9 mouse cellular contexts compared by ENCODE assay signal in the genomic region with DNA sequence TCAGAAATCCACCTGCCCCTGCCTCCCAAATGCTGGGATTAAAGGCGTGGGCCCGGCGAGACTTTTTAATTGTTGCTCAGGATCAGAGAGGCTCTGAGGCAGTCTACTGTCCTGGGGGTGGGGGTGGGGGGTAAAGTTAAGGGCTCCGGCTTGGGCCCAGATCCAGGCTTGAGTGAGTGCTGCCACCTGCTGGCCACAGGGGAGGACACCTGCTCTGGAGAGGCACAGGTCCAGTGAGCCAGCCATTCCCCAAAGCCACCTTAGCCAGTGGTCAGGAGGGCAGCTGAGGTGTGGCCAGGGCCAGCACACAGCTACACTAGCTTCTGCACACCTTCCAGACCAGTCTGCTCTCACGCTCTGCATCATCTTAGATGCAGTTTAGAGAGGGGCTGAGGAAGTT. TPM values are rescaled to one million over a fixed set of nuclear protein-coding genes. Genes with fewer than 3 reads are reported as not detected.
A peak's percentile ranks its signal among the peaks of the same experiment; 100 is the strongest.
DNase-seq lines count a peak whose midpoint lies in the region; ATAC-seq and TF ChIP-seq lines count a peak whose summit lies in the region.
"Had no signal": no experiment of that assay in that cellular context is flagged by ENCODE, and none has a peak within 500 bp of the region (broad histone marks: within the 10 kb centered on the region; RNA-seq: fewer than 3 reads in every experiment).

No protein-coding gene starts in this region.

- TF ChIP-seq POLR2A in small intestine, adult 2 months (IDR thresholded peaks at IDR 0.05; ENCODE audit: low read depth, low read length), result no peak

- peaks cover 50% of the 10 kb centered on the region for H3K36me3 ChIP-seq in G1E (replicated peaks)
- H3K36me3 ChIP-seq in forebrain, embryonic 11.5 days (ENCODE audit: control insufficient read depth, insufficient read depth, low read length), result peaks cover 3% of the 10 kb centered on the region; the same call in 1 of the 2 replicates
- peaks cover 43% of the 10 kb centered on the region for H3K36me3 ChIP-seq in hindbrain, embryonic 10.5 days
- peaks cover 42% of the 10 kb centered on the region for H3K36me3 ChIP-seq in midbrain, embryonic 12.5 days
- H3K36me3 ChIP-seq in small intestine, adult 2 months (ENCODE audit: control insufficient read depth, insufficient read depth, low read length), result peaks cover 11% of the 10 kb centered on the region; the same call in 1 of the 2 replicates

- H3K9ac ChIP-seq in forebrain, embryonic 11.5 days (ENCODE audit: low read length), result no peak overlapping the region
- H3K9ac ChIP-seq in midbrain, embryonic 12.5 days (replicated peaks), result no peak overlapping the region
- H3K9ac ChIP-seq: hindbrain, embryonic 15.5 days had no signal

- H3K4me2 ChIP-seq in forebrain, embryonic 11.5 days (ENCODE audit: low read depth, low read length, severe bottlenecking), result no peak overlapping the region
- 0 out of 2 replicates have a peak overlapping the region, but pooled peaks have one; percentile 19 for H3K4me2 ChIP-seq in midbrain, embryonic 12.5 days (replicated peaks)
- H3K4me2 ChIP-seq: hindbrain, embryonic 15.5 days had no signal

- no peaks in the 10 kb centered on the region for H3K9me3 ChIP-seq in G1E (replicated peaks)
- no peaks in the 10 kb centered on the region for H3K9me3 ChIP-seq in forebrain, embryonic 11.5 days (ENCODE audit: control insufficient read depth, low read length)
- no peaks in the 10 kb centered on the region for H3K9me3 ChIP-seq in hindbrain, embryonic 10.5 days
- H3K9me3 ChIP-seq in midbrain, embryonic 12.5 days, result no peaks in the 10 kb centered on the region
- H3K9me3 ChIP-seq: hindbrain, embryonic 15.5 days had no signal

- ATAC-seq in G1E (ENCODE audit: extremely low read depth, insufficient number of reproducible peaks, low FRiP score, poor library complexity, severe bottlenecking), result 0 out of 2 replicates have a peak, but pooled peaks have one; percentile 8
- peak; percentile 53 for ATAC-seq in forebrain, embryonic 11.5 days (replicated peaks; ENCODE audit: low FRiP score)
- peak; percentile 50; the same call in 1 of the 2 replicates for ATAC-seq in midbrain, embryonic 12.5 days (ENCODE audit: low FRiP score, low read depth)
- ATAC-seq in inflammation-experienced regulatory T-cells, adult 6 months, result no peak

- DNase-seq in G1E (ENCODE audit: low spot score), result peak; percentile 75
- peak; percentile 81 for DNase-seq in brain, adult 2 months (ENCODE audit: low read depth, low spot score)
- peak; percentile 88 for DNase-seq in forebrain, embryonic 11.5 days (ENCODE audit: low spot score)
- DNase-seq in hindbrain, embryonic 10.5 days (ENCODE audit: low spot score), result peak; percentile 82
- peak; percentile 87 for DNase-seq in left cerebral cortex, postnatal 4 days

- intact Hi-C loops in left cerebral cortex, postnatal 4 days (cut with DNase I), result loop anchor here (2.0 kb wide), 2 partner anchors 92 to 100 kb away; partner anchors contain the start of gene Gfap

- peaks cover 28% of the 10 kb centered on the region for H3K27me3 ChIP-seq in G1E (ENCODE audit: insufficient read depth, low read length)
- H3K27me3 ChIP-seq in forebrain, embryonic 11.5 days (ENCODE audit: control insufficient read depth, insufficient read depth, low read length), result peaks cover 17% of the 10 kb centered on the region
- peaks cover 54% of the 10 kb centered on the region for H3K27me3 ChIP-seq in hindbrain, embryonic 10.5 days (ENCODE audit: insufficient read depth, poor library complexity, severe bottlenecking)
- H3K27me3 ChIP-seq in midbrain, embryonic 12.5 days, result peaks cover 43% of the 10 kb centered on the region
- peaks cover 35% of the 10 kb centered on the region for H3K27me3 ChIP-seq in small intestine, adult 2 months (ENCODE audit: control insufficient read depth, insufficient read depth, low read length)

- H3K4me1 ChIP-seq in G1E (ENCODE audit: insufficient read depth, low read depth, low read length), result peaks cover 33% of the 10 kb centered on the region
- H3K4me1 ChIP-seq in forebrain, embryonic 11.5 days (replicated peaks; ENCODE audit: control insufficient read depth, insufficient read depth, low read length), result peaks cover 21% of the 10 kb centered on the region
- peaks cover 61% of the 10 kb centered on the region for H3K4me1 ChIP-seq in hindbrain, embryonic 10.5 days (replicated peaks)
- peaks cover 47% of the 10 kb centered on the region for H3K4me1 ChIP-seq in midbrain, embryonic 12.5 days
- peaks cover 6% of the 10 kb centered on the region for H3K4me1 ChIP-seq in small intestine, adult 2 months (ENCODE audit: control insufficient read depth, insufficient read depth, insufficient read length, low read length)

- H3K4me3 ChIP-seq in G1E (ENCODE audit: low read depth, low read length), result no peak overlapping the region
- H3K4me3 ChIP-seq in forebrain, embryonic 11.5 days (ENCODE audit: low read depth, low read length), result no peak overlapping the region
- H3K4me3 ChIP-seq in hindbrain, embryonic 10.5 days, result no peak overlapping the region
- H3K4me3 ChIP-seq in midbrain, embryonic 12.5 days, result no peak overlapping the region
- no peak overlapping the region for H3K4me3 ChIP-seq in small intestine, adult 2 months (ENCODE audit: low read depth, low read length)
- H3K4me3 ChIP-seq: hindbrain, embryonic 15.5 days had no signal

- peak overlapping the region; percentile 66; the same call in 1 of the 2 replicates for H3K27ac ChIP-seq in forebrain, embryonic 11.5 days (ENCODE audit: low read depth, low read length)
- peak overlapping the region; percentile 42; the same call in 1 of the 2 replicates for H3K27ac ChIP-seq in hindbrain, embryonic 10.5 days
- H3K27ac ChIP-seq in midbrain, embryonic 12.5 days (replicated peaks), result peak overlapping the region; percentile 74
- H3K27ac ChIP-seq in small intestine, adult 2 months (ENCODE audit: insufficient read depth, low read depth, low read length), result no peak overlapping the region
- H3K27ac ChIP-seq: hindbrain, embryonic 15.5 days had no signal

- TF ChIP-seq CTCF in G1E (IDR thresholded peaks at IDR 0.05; ENCODE audit: low read depth, low read length), result peak; percentile 83
- peak; percentile 71 for TF ChIP-seq CTCF in small intestine, adult 2 months (IDR thresholded peaks at IDR 0.05; ENCODE audit: extremely low read depth, insufficient read length, insufficient replicate concordance, low read depth, low read length)

- 7% methylated on average over 5 of the region's 5 CpGs for WGBS in forebrain, embryonic 11.5 days
- 7% methylated on average over 5 of the region's 5 CpGs for WGBS in hindbrain, embryonic 10.5 days
- WGBS in midbrain, embryonic 12.5 days, result 4% methylated on average over 5 of the region's 5 CpGs
- 11% methylated on average over 5 of the region's 5 CpGs for WGBS in small intestine, adult 2 months

RNA-seq across cellular contexts. Expression of gene Nmt1, which starts 35.0 kb away (rescaled TPM):
- 54.2 and 83.8 TPM in 2 replicates for total RNA-seq in G1E (2014; fragmentation: Nextera tagmentation)
- total RNA-seq in G1E (2017), result 40.0 and 51.2 TPM in 2 replicates
- 5.9 and 9.2 TPM in 2 replicates for polyA plus RNA-seq in G1E (2012)
- 53.8 and 58.6 TPM in 2 replicates for polyA plus RNA-seq in forebrain, embryonic 11.5 days (2014; fragmentation: Nextera tagmentation; extraction: Ambion mirVana)
- polyA plus RNA-seq in hindbrain, embryonic 10.5 days (2016; fragmentation: Nextera tagmentation; extraction: Ambion mirVana), result 47.1 and 55.6 TPM in 2 replicates
- total RNA-seq in left cerebral cortex, postnatal 4 days (2021), result 10 to 100 TPM; 60.3 to 67.8 TPM
- polyA plus RNA-seq in midbrain, embryonic 12.5 days (2016; fragmentation: Nextera tagmentation; extraction: Ambion mirVana), result 41.3 and 44.8 TPM in 2 replicates
- 16.8 and 34.1 TPM in 2 replicates for polyA plus RNA-seq in small intestine, adult 2 months (2012; rRNA removed)
- 100 to 1,000 TPM in 2 of 3 experiments, 10 to 100 TPM in 1; 63.6 to 113 (median 106) TPM for polyA plus RNA-seq in inflammation-experienced regulatory T-cells, adult 6 months (2017; shearing (Covaris generic))

RNA-seq across cellular contexts. Expression of gene Dcakd, which starts 35.2 kb away (rescaled TPM):
- total RNA-seq in G1E (2014; fragmentation: Nextera tagmentation) (87.1 and 95.3 TPM in 2 replicates), G1E (2017) (31.1 and 36.4 TPM in 2 replicates)
- 191 and 199 TPM in 2 replicates for polyA plus RNA-seq in G1E (2012)
- polyA plus RNA-seq in forebrain, embryonic 11.5 days (2014; fragmentation: Nextera tagmentation; extraction: Ambion mirVana), result 276 and 295 TPM in 2 replicates
- polyA plus RNA-seq in hindbrain, embryonic 10.5 days (2016; fragmentation: Nextera tagmentation; extraction: Ambion mirVana), result 272 and 276 TPM in 2 replicates
- total RNA-seq in left cerebral cortex, postnatal 4 days (2021), result 100 to 1,000 TPM; 116 to 128 TPM
- polyA plus RNA-seq in midbrain, embryonic 12.5 days (2016; fragmentation: Nextera tagmentation; extraction: Ambion mirVana), result 163 and 174 TPM in 2 replicates
- polyA plus RNA-seq in small intestine, adult 2 months (2012; rRNA removed), result 29.3 and 57.7 TPM in 2 replicates
- polyA plus RNA-seq in inflammation-experienced regulatory T-cells, adult 6 months (2017; shearing (Covaris generic)), result 10 to 100 TPM; 19.9 to 27.5 (median 25.4) TPM

RNA-seq across cellular contexts. Expression of gene C1ql1, which starts 46.5 kb away (rescaled TPM):
- not detected in 2 replicates for total RNA-seq in G1E (2014; fragmentation: Nextera tagmentation)
- total RNA-seq in G1E (2017), result not detected in 2 replicates
- polyA plus RNA-seq in G1E (2012), result not detected in 2 replicates
- polyA plus RNA-seq in forebrain, embryonic 11.5 days (2014; fragmentation: Nextera tagmentation; extraction: Ambion mirVana), result 3.9 and 4.5 TPM in 2 replicates
- 4.4 and 11.5 TPM in 2 replicates for polyA plus RNA-seq in hindbrain, embryonic 10.5 days (2016; fragmentation: Nextera tagmentation; extraction: Ambion mirVana)
- 10 to 100 TPM; 10.9 to 12.7 TPM for total RNA-seq in left cerebral cortex, postnatal 4 days (2021)
- polyA plus RNA-seq in midbrain, embryonic 12.5 days (2016; fragmentation: Nextera tagmentation; extraction: Ambion mirVana), result 12.7 and 15.3 TPM in 2 replicates
- 0.29 and 0.70 TPM in 2 replicates for polyA plus RNA-seq in small intestine, adult 2 months (2012; rRNA removed)
- polyA plus RNA-seq in inflammation-experienced regulatory T-cells, adult 6 months (2017; shearing (Covaris generic)), result not detected
